Mouse (Mus musculus): ENCODE measurements at regions not wholly inside any gene's neighbourhood (a gene's known extent, or its start where the extent isn't known, plus 50 kb on each side); places are given as distances from the start of the nearest gene placed in this dataset.

DNA sequence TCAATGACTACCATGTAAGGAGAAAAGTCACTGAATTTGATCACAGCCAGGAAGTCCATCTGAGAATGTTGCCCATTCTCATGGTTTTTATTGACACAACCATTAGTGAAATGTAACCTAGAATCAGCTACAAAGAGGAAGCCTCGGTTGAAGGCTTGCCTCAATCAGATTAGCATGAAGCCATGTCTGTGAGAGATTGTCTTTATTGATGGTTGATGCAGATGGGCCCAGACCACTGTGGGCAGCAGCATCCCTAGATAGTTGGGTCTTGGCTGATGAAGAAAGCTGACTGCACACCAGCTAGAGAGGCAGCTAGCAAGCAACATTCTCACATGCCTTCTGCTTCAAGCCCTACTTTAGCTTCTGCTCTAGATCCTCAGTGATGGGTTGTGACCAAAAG is 60.4 kb upstream of the Rreb1 start:
- TF ChIP-seq CTCF (IDR thresholded peaks at IDR 0.05; ENCODE audit: low read depth), result no peak
- TF ChIP-seq EP300 (IDR thresholded peaks at IDR 0.05; ENCODE audit: low read depth), result no peak
